Mouse (Mus musculus) spleen, postnatal 0 days (tissue): Measurements from ENCODE around the gene Rinl. TPM values are rescaled to one million over a fixed set of nuclear protein-coding genes. Genes with fewer than 3 reads are reported as not detected.

Experiments used
- polyA plus RNA-seq: library from polyadenylated mRNA; unstranded; fragments of >200 nt; fragmentation: Nextera tagmentation; extraction: Ambion mirVana; gene quantifications from 2 replicates; pipeline ENCODE4 v1.2.1, GENCODE M21; 2015

The Rinl gene
- polyA plus RNA-seq, result 21.2 and 30.9 TPM in 2 replicates

DNA sequence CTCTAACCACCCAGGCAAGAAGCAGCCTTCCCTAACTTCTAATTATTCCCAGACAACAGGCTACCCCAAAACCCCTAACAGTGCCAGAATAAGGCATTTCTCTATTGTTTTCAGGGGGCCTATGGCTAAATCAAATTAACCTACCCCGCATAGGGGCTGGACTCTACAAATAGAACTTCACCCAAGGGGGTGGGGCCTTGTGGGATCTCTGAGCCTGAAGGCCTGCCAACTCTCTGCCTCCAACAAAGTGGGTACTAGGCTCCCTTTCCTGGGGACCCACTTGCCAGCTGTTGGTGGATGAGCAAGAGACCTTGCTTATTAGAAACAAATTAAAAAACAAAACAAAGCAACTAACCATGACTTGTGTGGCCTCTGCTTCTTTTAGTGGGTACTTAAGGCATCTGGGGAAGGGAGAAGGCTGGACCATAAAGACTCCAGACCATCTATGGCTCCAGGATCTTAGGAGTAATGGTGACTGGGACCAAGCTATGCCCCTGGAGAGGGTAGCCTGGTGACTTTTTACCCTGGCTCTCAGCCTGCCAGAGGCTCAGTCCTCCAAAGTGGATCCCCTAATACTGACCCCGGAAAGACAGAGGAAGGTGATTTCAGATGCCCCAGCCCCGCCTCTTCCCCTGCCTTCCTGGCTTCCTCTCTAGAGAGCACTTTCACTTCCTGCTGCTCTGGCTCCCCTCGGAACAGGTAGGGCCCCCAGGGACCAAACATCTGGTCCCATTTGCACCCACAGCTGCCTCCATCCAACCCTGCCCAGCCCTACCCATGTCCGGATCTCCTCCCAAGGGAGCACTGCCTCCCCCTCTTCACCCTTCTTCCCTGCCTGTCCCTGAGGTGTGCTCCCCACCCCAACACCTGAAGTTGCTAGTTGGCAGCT, at the start of gene Rinl:
TSS of gene Rinl (plus strand) at position 663 of the 889 bp plus-strand sequence.

DNA sequence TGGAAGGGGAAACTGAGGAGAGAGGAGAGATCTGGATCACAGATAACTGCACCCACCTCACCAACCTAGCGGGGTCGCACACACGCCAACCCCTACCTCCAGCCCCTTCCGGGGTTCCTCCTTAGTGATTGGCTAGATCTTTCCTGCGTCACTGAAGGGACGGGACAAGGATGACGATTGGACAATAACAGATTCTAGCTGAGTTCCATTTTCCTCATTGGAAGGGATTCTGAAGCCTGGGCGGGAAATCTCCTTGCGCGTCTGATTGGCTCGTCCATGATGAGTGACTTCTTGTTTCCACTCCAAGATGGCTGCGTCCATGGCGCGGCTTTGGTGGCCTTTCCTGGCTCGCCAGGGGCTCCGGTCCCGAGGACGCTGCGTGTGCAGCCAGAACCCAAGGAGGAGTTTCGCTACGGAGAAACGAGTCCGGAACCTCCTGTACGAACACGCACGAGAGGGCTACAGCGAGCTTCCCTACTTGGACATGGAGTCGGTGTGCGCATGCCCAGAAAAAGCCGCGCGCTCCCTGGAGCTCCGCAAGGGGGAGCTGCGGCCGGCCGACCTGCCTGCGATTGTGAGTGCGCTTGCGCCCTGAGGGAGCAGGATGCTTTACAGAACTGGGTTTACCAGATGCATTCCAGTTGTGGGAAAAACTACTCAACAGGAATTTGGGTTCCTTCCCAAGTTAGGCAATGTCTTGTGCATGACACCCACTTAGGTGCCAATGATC, 46.9 kb upstream of the Rinl start, which contains the start of the genes Mrps12 and Sars2:
TSS of gene Mrps12 (minus strand) at position 112 of the 730 bp plus-strand sequence.
TSS of gene Sars2 (plus strand) at position 284 of the 730 bp plus-strand sequence.

DNA sequence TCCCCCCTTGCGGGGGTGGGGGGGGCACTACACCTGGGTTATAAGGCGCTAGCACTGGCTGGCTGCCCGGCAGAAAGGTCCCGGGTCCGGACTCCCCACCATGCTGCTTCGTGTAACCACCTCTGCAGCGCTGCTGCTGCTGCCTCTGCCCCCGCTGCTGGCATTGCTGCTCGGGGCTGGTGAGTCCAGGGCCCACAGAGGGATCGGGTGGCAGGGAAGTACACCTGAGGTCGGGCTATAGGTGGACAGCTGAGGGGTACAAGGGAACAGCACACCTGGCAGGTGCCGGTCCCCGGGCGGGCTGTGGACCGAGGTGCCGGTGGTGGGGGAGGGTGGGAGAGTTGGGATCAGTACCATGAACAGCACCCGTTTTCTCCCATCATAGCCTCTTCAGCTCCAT, 32.7 kb upstream of the Rinl start, which contains the start of gene Ccer2:
TSS of gene Ccer2 (plus strand) at position 96 of the 400 bp plus-strand sequence.

GRCm38 (mm10) chr7:28766173-28766879, 22.4 kb upstream of the Rinl start, which contains the start of gene Sirt2:
TSS of gene Sirt2 (plus strand) at chr7:28766735.

GRCm38 (mm10) chr7:28767462-28767965, 21.3 kb upstream of the Rinl start, which contains the start of gene Nfkbib:
TSS of gene Nfkbib (minus strand) at chr7:28767512.

DNA sequence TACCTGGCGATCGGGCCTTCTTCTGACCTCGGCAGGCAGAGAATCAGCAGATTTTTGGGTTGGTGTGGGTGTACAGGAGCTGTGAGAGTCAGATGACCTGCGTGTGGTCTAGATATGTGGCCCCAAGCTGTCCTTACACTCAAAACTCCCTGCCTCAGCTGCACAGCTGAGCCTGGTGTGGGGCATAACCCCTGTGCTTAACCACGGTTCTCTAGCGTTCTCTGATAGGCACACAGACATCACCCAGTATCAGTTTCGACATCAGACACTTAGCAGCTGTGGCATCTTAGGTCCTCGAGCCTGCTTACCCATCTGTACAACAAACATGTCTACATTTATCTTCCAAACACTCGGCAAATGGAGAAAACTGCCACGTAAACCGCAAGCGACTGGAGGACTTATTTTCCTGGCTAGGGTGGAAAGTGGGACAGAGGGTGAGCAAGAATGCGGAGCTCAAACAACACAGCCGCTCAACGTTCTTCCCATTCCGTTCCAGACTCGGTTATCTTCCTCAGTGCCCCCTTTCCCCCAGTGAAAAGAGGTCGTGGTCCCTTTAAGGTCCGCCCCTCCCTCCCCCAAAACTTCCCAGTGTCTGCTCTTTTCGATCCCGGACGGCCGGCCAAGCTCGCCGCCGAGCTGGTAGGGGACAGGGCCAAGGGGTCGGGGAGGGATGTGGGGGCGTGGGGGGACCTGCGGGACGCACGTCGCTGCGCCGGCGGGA, 19.6 kb downstream of the Rinl start, which contains the start of gene Hnrnpl:
TSS of gene Hnrnpl (plus strand) at position 321 of the 721 bp plus-strand sequence.

DNA sequence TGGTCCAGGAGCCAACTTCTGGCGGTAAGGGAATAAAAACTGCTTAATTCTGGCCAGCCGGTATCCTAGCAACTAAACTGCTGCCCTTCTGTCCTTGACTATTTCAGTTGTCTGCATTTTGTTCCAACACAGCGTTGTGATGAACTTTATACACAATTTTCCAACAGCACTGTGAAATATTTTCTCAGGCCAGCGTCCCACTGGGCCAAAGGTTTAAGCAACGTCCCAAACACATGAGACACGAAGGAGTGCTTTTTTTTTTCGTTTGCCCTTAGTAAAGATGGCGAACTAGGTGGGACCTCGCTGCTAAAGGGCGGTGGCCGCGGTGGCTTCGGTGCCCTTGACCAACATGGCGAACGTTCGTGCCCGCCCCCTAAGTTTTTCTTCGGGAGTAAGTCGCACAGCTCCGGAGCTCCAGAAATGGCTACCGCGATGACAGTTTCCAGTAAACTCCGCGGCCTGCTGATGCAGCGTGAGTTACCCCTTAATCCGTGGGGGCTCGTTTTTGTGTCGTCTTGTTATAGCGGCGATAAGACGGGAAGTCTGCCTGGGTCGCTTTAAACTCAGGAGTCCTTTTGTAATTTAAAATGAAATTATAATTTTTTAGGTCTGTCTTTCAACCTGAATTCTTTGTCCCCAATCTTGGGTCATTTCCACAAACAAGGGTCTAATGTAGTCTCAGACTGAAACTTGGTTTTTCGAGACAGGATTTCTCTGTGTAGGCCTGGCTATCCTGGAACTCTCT, 36.3 kb downstream of the Rinl start, which contains the start of gene Ech1:
TSS of gene Ech1 (plus strand) at position 277 of the 745 bp plus-strand sequence.

DNA sequence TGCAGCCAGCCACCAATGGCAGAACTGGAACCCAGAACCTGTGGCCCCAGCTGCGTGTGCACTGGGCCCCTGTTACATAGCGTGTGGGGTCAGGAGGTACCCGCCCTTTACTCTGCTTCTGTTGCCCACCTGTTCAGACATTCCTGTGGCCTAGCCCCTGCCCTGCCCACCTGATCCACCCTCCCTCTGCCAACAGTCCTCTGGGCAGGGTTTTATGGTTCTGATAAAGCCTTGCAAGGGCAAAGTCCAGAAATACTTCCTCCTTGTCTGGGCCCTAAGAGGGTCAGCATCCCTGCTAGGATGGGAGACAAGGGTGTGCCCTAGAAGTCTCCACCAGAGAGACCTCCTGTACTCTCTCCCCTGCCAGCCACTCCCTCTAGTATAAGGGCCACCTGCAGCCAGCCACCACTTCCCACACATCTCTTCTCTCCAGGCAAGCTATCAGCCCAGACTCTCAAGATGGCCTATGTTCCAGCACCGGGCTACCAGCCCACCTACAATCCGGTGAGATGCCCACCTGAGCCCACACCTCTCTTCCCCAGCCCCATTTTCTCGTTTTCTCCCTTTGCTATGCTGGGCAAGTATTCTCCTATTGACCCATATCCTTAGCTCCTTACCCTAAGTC, 45.1 kb downstream of the Rinl start, which contains the start of gene Lgals4:
TSS of gene Lgals4 (plus strand) at position 132 of the 625 bp plus-strand sequence.

Other genes starting within 250 kb of the Rinl start
- gene Sycn, start 248.1 kb upstream of the Rinl start, polyA plus RNA-seq, result 25.7 and 72.8 TPM in 2 replicates
- gene Nccrp1, start 241.7 kb upstream of the Rinl start, polyA plus RNA-seq, result not detected in 2 replicates
- gene Samd4b, start 190.8 kb upstream of the Rinl start, polyA plus RNA-seq, result 6.6 and 8.0 TPM in 2 replicates
- 8.8 and 9.8 TPM in 2 replicates for gene Pak4, start 190.8 kb upstream of the Rinl start, polyA plus RNA-seq
- gene Acp7, start 157.6 kb upstream of the Rinl start, polyA plus RNA-seq, result not detected in 2 replicates
- 0.30 and 1.4 TPM in 2 replicates for gene Fbxo27, start 96.1 kb upstream of the Rinl start, polyA plus RNA-seq
- gene Fbxo17, start 72.2 kb upstream of the Rinl start, polyA plus RNA-seq, result 3.4 and 4.0 TPM in 2 replicates
- 95.7 and 96.0 TPM in 2 replicates for gene Mrps12, start 47.1 kb upstream of the Rinl start, polyA plus RNA-seq
- gene Sars2, start 47.0 kb upstream of the Rinl start, polyA plus RNA-seq, result 12.4 and 13.7 TPM in 2 replicates
- not detected in 2 replicates for gene Ccer2, start 32.8 kb upstream of the Rinl start, polyA plus RNA-seq
- gene Sirt2, start 22.2 kb upstream of the Rinl start, polyA plus RNA-seq, result 32.7 and 34.8 TPM in 2 replicates
- 29.1 and 31.6 TPM in 2 replicates for gene Nfkbib, start 21.5 kb upstream of the Rinl start, polyA plus RNA-seq
- 185 and 205 TPM in 2 replicates for gene Hnrnpl, start 19.6 kb downstream of the Rinl start, polyA plus RNA-seq
- gene Ech1, start 36.2 kb downstream of the Rinl start, polyA plus RNA-seq, result 119 and 141 TPM in 2 replicates
- 9.9 and 12.8 TPM in 2 replicates for gene Lgals4, start 44.9 kb downstream of the Rinl start, polyA plus RNA-seq
- gene Lgals7, start 74.9 kb downstream of the Rinl start, polyA plus RNA-seq, result 4.4 and 4.8 TPM in 2 replicates
- 0.26 and 0.55 TPM in 2 replicates for gene Capn12, start 92.5 kb downstream of the Rinl start, polyA plus RNA-seq
- gene Actn4, start 173.4 kb downstream of the Rinl start, polyA plus RNA-seq, result 114 and 117 TPM in 2 replicates
- 346 and 382 TPM in 2 replicates for gene Eif3k, start 192.9 kb downstream of the Rinl start, polyA plus RNA-seq
- 50.9 and 57.2 TPM in 2 replicates for gene Map4k1, start 193.1 kb downstream of the Rinl start, polyA plus RNA-seq